Mouse (Mus musculus): ENCODE results near the gene Eps8l3. TPM values are rescaled to one million over a fixed set of nuclear protein-coding genes. Genes with fewer than 3 reads are reported as not detected.

Eps8l3 gene
- polyA plus RNA-seq, 1 experiment from 2014 or later = not detected

- H3K9me3 ChIP-seq (ENCODE audit: control insufficient read depth, low read length) = no peaks in the 10 kb centered on the region
- peaks cover 15% of the 10 kb centered on the region for H3K4me1 ChIP-seq (replicated peaks; ENCODE audit: control insufficient read depth, insufficient read depth, low read length)
- no peaks in the 10 kb centered on the region for H3K36me3 ChIP-seq (ENCODE audit: control insufficient read depth, insufficient read depth, low read length)
- DNase-seq (ENCODE audit: low spot score) = no peak
- no peak overlapping the region for H3K27ac ChIP-seq (ENCODE audit: low read depth, low read length)
- no peak overlapping the region for H3K9ac ChIP-seq (ENCODE audit: low read length)
- H3K27me3 ChIP-seq (ENCODE audit: control insufficient read depth, insufficient read depth, low read length) = no peaks in the 10 kb centered on the region
- no peak overlapping the region for H3K4me2 ChIP-seq (ENCODE audit: low read depth, low read length, severe bottlenecking)
- no peak overlapping the region for H3K4me3 ChIP-seq (ENCODE audit: low read depth, low read length)
- ATAC-seq (replicated peaks; ENCODE audit: low FRiP score) = no peak
- 92% methylated on average over 5 of the region's 5 CpGs for WGBS
These were observed 41.7 kb upstream of the Eps8l3 start for GRCm38 (mm10) chr3:107835301-107835700.

GRCm38 (mm10) chr3:107839855-107840254, 37.2 kb upstream of the Eps8l3 start:
- no peak overlapping the region for H3K9ac ChIP-seq (ENCODE audit: low read length)
- ATAC-seq (replicated peaks; ENCODE audit: low FRiP score) = no peak
- no peak overlapping the region for H3K27ac ChIP-seq (ENCODE audit: low read depth, low read length)
- 95% methylated on average over 5 of the region's 5 CpGs for WGBS
- H3K9me3 ChIP-seq (ENCODE audit: control insufficient read depth, low read length) = no peaks in the 10 kb centered on the region
- DNase-seq (ENCODE audit: low spot score) = no peak
- H3K4me1 ChIP-seq (replicated peaks; ENCODE audit: control insufficient read depth, insufficient read depth, low read length) = no peaks in the 10 kb centered on the region
- H3K4me3 ChIP-seq (ENCODE audit: low read depth, low read length) = no peak overlapping the region
- H3K4me2 ChIP-seq (ENCODE audit: low read depth, low read length, severe bottlenecking) = no peak overlapping the region
- no peaks in the 10 kb centered on the region for H3K36me3 ChIP-seq (ENCODE audit: control insufficient read depth, insufficient read depth, low read length)
- H3K27me3 ChIP-seq (ENCODE audit: control insufficient read depth, insufficient read depth, low read length) = no peaks in the 10 kb centered on the region

- H3K4me1 ChIP-seq (replicated peaks; ENCODE audit: control insufficient read depth, insufficient read depth, low read length) = no peaks in the 10 kb centered on the region
- ATAC-seq (replicated peaks; ENCODE audit: low FRiP score) (no peak), DNase-seq (ENCODE audit: low spot score) (no peak)
- no peak overlapping the region for H3K4me3 ChIP-seq (ENCODE audit: low read depth, low read length)
- no peaks in the 10 kb centered on the region for H3K9me3 ChIP-seq (ENCODE audit: control insufficient read depth, low read length)
- no peaks in the 10 kb centered on the region for H3K36me3 ChIP-seq (ENCODE audit: control insufficient read depth, insufficient read depth, low read length)
- no peak overlapping the region for H3K4me2 ChIP-seq (ENCODE audit: low read depth, low read length, severe bottlenecking)
- no peaks in the 10 kb centered on the region for H3K27me3 ChIP-seq (ENCODE audit: control insufficient read depth, insufficient read depth, low read length)
- no peak overlapping the region for H3K27ac ChIP-seq (ENCODE audit: low read depth, low read length)
- WGBS = 87% methylated on average over 7 of the region's 7 CpGs
- H3K9ac ChIP-seq (ENCODE audit: low read length) = no peak overlapping the region
These were observed 36.2 kb upstream of the Eps8l3 start for GRCm38 (mm10) chr3:107840855-107841254.

GRCm38 (mm10) chr3:107841370-107841769, 35.7 kb upstream of the Eps8l3 start:
- Histone ChIP-seq H3K4me1 (replicated peaks; ENCODE audit: control insufficient read depth, insufficient read depth, low read length) (no peaks in the 10 kb centered on the region), H3K4me2 (ENCODE audit: low read depth, low read length, severe bottlenecking) (no peak overlapping the region), H3K27me3 (ENCODE audit: control insufficient read depth, insufficient read depth, low read length) (no peaks in the 10 kb centered on the region), H3K9me3 (ENCODE audit: control insufficient read depth, low read length) (no peaks in the 10 kb centered on the region), H3K36me3 (ENCODE audit: control insufficient read depth, insufficient read depth, low read length) (no peaks in the 10 kb centered on the region), H3K4me3 (ENCODE audit: low read depth, low read length) (no peak overlapping the region), H3K27ac (ENCODE audit: low read depth, low read length) (no peak overlapping the region), H3K9ac (ENCODE audit: low read length) (no peak overlapping the region)
- DNase-seq (ENCODE audit: low spot score) (no peak), ATAC-seq (replicated peaks; ENCODE audit: low FRiP score) (no peak)
- 85% methylated on average over 7 of the region's 7 CpGs for WGBS

GRCm38 (mm10) chr3:107843406-107843805, 33.6 kb upstream of the Eps8l3 start:
- no peak for ATAC-seq (replicated peaks; ENCODE audit: low FRiP score)
- Histone ChIP-seq H3K9ac (ENCODE audit: low read length) (no peak overlapping the region), H3K4me1 (replicated peaks; ENCODE audit: control insufficient read depth, insufficient read depth, low read length) (peaks cover 2% of the 10 kb centered on the region; the same call in 1 of the 2 replicates), H3K27me3 (ENCODE audit: control insufficient read depth, insufficient read depth, low read length) (no peaks in the 10 kb centered on the region), H3K27ac (ENCODE audit: low read depth, low read length) (no peak overlapping the region), H3K36me3 (ENCODE audit: control insufficient read depth, insufficient read depth, low read length) (no peaks in the 10 kb centered on the region), H3K9me3 (ENCODE audit: control insufficient read depth, low read length) (no peaks in the 10 kb centered on the region), H3K4me3 (ENCODE audit: low read depth, low read length) (no peak overlapping the region), H3K4me2 (ENCODE audit: low read depth, low read length, severe bottlenecking) (no peak overlapping the region)
- DNase-seq (ENCODE audit: low spot score) = no peak
- 93% methylated on average over 3 of the region's 3 CpGs for WGBS

- Histone ChIP-seq H3K4me2 (ENCODE audit: low read depth, low read length, severe bottlenecking) (no peak overlapping the region), H3K4me1 (replicated peaks; ENCODE audit: control insufficient read depth, insufficient read depth, low read length) (peaks cover 2% of the 10 kb centered on the region; the same call in 1 of the 2 replicates), H3K9ac (ENCODE audit: low read length) (no peak overlapping the region), H3K36me3 (ENCODE audit: control insufficient read depth, insufficient read depth, low read length) (no peaks in the 10 kb centered on the region), H3K27me3 (ENCODE audit: control insufficient read depth, insufficient read depth, low read length) (no peaks in the 10 kb centered on the region), H3K4me3 (ENCODE audit: low read depth, low read length) (no peak overlapping the region), H3K9me3 (ENCODE audit: control insufficient read depth, low read length) (no peaks in the 10 kb centered on the region), H3K27ac (ENCODE audit: low read depth, low read length) (no peak overlapping the region)
- 81% methylated on average over 3 of the region's 3 CpGs for WGBS
- no peak for ATAC-seq (replicated peaks; ENCODE audit: low FRiP score)
- DNase-seq (ENCODE audit: low spot score) = no peak
These were observed 33.0 kb upstream of the Eps8l3 start for GRCm38 (mm10) chr3:107844001-107844400.

GRCm38 (mm10) chr3:107844499-107844898, 32.5 kb upstream of the Eps8l3 start:
- Histone ChIP-seq H3K27ac (ENCODE audit: low read depth, low read length) (no peak overlapping the region), H3K27me3 (ENCODE audit: control insufficient read depth, insufficient read depth, low read length) (no peaks in the 10 kb centered on the region), H3K4me3 (ENCODE audit: low read depth, low read length) (no peak overlapping the region), H3K4me1 (replicated peaks; ENCODE audit: control insufficient read depth, insufficient read depth, low read length) (peaks cover 2% of the 10 kb centered on the region; the same call in 1 of the 2 replicates), H3K9me3 (ENCODE audit: control insufficient read depth, low read length) (no peaks in the 10 kb centered on the region), H3K4me2 (ENCODE audit: low read depth, low read length, severe bottlenecking) (no peak overlapping the region), H3K9ac (ENCODE audit: low read length) (no peak overlapping the region), H3K36me3 (ENCODE audit: control insufficient read depth, insufficient read depth, low read length) (no peaks in the 10 kb centered on the region)
- no peak for DNase-seq (ENCODE audit: low spot score)
- WGBS = 94% methylated on average over 2 of the region's 2 CpGs
- ATAC-seq (replicated peaks; ENCODE audit: low FRiP score) = no peak

- 88% methylated on average over 1 of the region's 1 CpGs for WGBS
These were observed 30.9 kb upstream of the Eps8l3 start for GRCm38 (mm10) chr3:107846175-107846574.

GRCm38 (mm10) chr3:107846835-107847234, 30.2 kb upstream of the Eps8l3 start:
- ATAC-seq (replicated peaks; ENCODE audit: low FRiP score) = no peak
- Histone ChIP-seq H3K36me3 (ENCODE audit: control insufficient read depth, insufficient read depth, low read length) (no peaks in the 10 kb centered on the region), H3K9ac (ENCODE audit: low read length) (no peak overlapping the region), H3K27me3 (ENCODE audit: control insufficient read depth, insufficient read depth, low read length) (no peaks in the 10 kb centered on the region), H3K27ac (ENCODE audit: low read depth, low read length) (no peak overlapping the region), H3K9me3 (ENCODE audit: control insufficient read depth, low read length) (no peaks in the 10 kb centered on the region), H3K4me3 (ENCODE audit: low read depth, low read length) (no peak overlapping the region), H3K4me2 (ENCODE audit: low read depth, low read length, severe bottlenecking) (no peak overlapping the region), H3K4me1 (replicated peaks; ENCODE audit: control insufficient read depth, insufficient read depth, low read length) (peaks cover 9% of the 10 kb centered on the region)
- DNase-seq (ENCODE audit: low spot score) = no peak
- WGBS = 89% methylated on average over 3 of the region's 3 CpGs

More at GRCm38 (mm10) chr3:107846175-107846574, 30.9 kb upstream of the Eps8l3 start:
- H3K27me3 ChIP-seq (ENCODE audit: control insufficient read depth, insufficient read depth, low read length) = no peaks in the 10 kb centered on the region
- no peak overlapping the region for H3K27ac ChIP-seq (ENCODE audit: low read depth, low read length)
- no peak overlapping the region for H3K4me3 ChIP-seq (ENCODE audit: low read depth, low read length)
- no peaks in the 10 kb centered on the region for H3K9me3 ChIP-seq (ENCODE audit: control insufficient read depth, low read length)
- ATAC-seq (replicated peaks; ENCODE audit: low FRiP score) (no peak), DNase-seq (ENCODE audit: low spot score) (no peak)
- no peaks in the 10 kb centered on the region for H3K36me3 ChIP-seq (ENCODE audit: control insufficient read depth, insufficient read depth, low read length)
- no peak overlapping the region for H3K4me2 ChIP-seq (ENCODE audit: low read depth, low read length, severe bottlenecking)
- H3K4me1 ChIP-seq (replicated peaks; ENCODE audit: control insufficient read depth, insufficient read depth, low read length) = peaks cover 9% of the 10 kb centered on the region
- H3K9ac ChIP-seq (ENCODE audit: low read length) = no peak overlapping the region

All from forebrain, embryonic 11.5 days (tissue).